Mouse (Mus musculus): ENCODE measurements at regions not wholly inside any gene's neighbourhood (a gene's known extent, or its start where the extent isn't known, plus 50 kb on each side); places are given as distances from the start of the nearest gene placed in this dataset.

GRCm38 (mm10) chr1:104424796-104425195 lies 343.5 kb upstream of the Cdh20 start:
- DNase-seq = no peak

- DNase-seq = no peak
Observed at GRCm38 (mm10) chr1:104425307-104425706, 343.0 kb upstream of the Cdh20 start.

- DNase-seq = peak in 1 of 2 experiments; percentile 5
Observed at GRCm38 (mm10) chr1:104449678-104450077, 318.7 kb upstream of the Cdh20 start.

- no peak for DNase-seq
Observed at GRCm38 (mm10) chr1:104468571-104468970, 299.8 kb upstream of the Cdh20 start.

- no peak for DNase-seq
Observed at GRCm38 (mm10) chr1:104479757-104480156, 288.6 kb upstream of the Cdh20 start.

Measured in thymus, postnatal 36 days (tissue).